Mouse (Mus musculus) embryonic fibroblast, embryonic 13.5 days (primary cell): Measurements from ENCODE around the gene Cped1.

ENCODE experiments used
- CTCF ChIP-seq: IDR thresholded peaks from 2 replicates; pipeline ENCODE4 v1.5.1; 2011; ENCODE audit warnings: mild to moderate bottlenecking, control low read depth, low read length, moderate library complexity, borderline replicate concordance; ENCODE audit not compliant: insufficient read depth
- POLR2A ChIP-seq: IDR thresholded peaks from 2 replicates; pipeline ENCODE4 v1.6.1; 2011; ENCODE audit warnings: low read depth, mild to moderate bottlenecking, control low read depth, low read length, moderate library complexity

DNA sequence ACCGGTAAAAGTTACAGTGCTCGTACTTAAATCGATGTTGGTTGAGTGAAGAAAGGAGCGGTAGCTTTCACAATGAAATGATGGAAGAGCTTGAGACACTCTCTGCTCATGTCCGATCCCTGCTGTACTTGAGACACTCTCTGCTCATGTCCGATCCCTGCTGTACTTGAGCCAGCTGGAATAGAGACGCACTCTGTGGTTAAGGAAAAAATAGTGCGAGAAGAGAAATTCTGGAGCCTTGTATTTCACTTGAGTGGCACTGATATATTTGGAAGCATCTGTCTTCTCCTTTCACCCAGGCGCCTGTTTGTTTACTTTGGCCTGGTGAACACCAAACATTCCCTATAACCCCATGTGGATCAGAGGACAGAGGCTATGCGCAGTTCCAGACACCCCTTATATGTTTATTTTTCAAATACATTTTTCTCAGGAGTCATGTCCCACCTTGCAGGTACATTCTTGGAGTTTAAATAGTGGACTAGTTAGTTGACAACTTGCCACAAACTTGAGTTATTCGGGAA lies 25.1 kb downstream of the Cped1 start:
- TF ChIP-seq CTCF (no peak), POLR2A (no peak)
